Mouse (Mus musculus) colon, adult 2 months (tissue): ENCODE data around the gene Hsbp1. TPM values are rescaled to one million over a fixed set of nuclear protein-coding genes. Genes with fewer than 3 reads are reported as not detected.

Experiments
- polyA plus RNA-seq: library from polyadenylated mRNA; depleted of rRNA; stranded (reverse); fragments of >200 nt; gene quantifications from 2 replicates; pipeline ENCODE4 v1.2.3, GENCODE M21; 2012; rRNA removed

Gene Hsbp1
- polyA plus RNA-seq: 68.5 and 90.2 TPM in 2 replicates

GRCm38 (mm10) chr8:119344190-119344856 lies at the start of gene Hsbp1:
TSS of gene Hsbp1 (plus strand) at chr8:119344488.

DNA sequence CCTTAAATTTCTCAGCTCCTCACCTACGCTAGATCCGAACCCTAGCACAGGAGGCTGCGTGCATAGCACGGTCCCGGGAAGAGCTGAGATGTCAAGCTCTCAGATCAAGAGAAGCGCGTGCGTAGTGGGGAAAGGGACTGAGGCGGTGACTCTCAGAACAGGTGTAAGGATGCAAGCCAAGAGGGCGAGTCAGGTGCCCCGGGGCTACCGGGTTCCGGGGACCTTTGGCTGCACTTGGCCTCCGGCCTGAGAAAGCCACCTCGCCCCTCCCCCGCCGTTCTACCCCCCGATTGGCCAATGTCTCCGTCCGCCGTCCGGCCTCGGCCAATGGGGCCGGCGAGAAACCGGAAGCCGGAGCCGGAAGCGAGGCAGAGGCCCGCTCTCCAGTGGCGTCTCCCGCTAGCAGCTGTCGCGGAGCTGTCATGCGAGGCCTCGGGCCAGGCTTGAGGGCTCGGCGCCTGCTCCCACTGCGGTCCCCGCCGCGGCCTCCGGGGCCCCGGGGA lies 50.3 kb downstream of the Hsbp1 start, which contains the start of gene Mlycd:
Gene Mlycd, plus strand, starts transcription at position 355 of the 503 bp plus-strand sequence.

Other genes with a start within 250 kb of the Hsbp1 start
- gene Mlycd, start 50.4 kb downstream of the Hsbp1 start, polyA plus RNA-seq: 54.0 and 55.0 TPM in 2 replicates
- 37.3 and 67.4 TPM in 2 replicates for gene Osgin1, start 89.6 kb downstream of the Hsbp1 start, polyA plus RNA-seq
- 0.74 and 1.2 TPM in 2 replicates for gene Necab2, start 102.2 kb downstream of the Hsbp1 start, polyA plus RNA-seq
- 0.17 and 0.19 TPM in 2 replicates for gene Slc38a8, start 157.2 kb downstream of the Hsbp1 start, polyA plus RNA-seq
- gene Mbtps1, start 214.2 kb downstream of the Hsbp1 start, polyA plus RNA-seq: 68.3 and 75.2 TPM in 2 replicates
- gene Hsdl1, start 230.7 kb downstream of the Hsbp1 start, polyA plus RNA-seq: 24.6 and 27.3 TPM in 2 replicates
- gene Dnaaf1, start 230.7 kb downstream of the Hsbp1 start, polyA plus RNA-seq: 0.55 and 1.1 TPM in 2 replicates